Mouse (Mus musculus) cerebellum, adult 2 months (tissue): Measurements from ENCODE around the gene Cd82. TPM values are rescaled to one million over a fixed set of nuclear protein-coding genes. Genes with fewer than 3 reads are reported as not detected.

Source experiments
- DNase-seq, 2 experiments: peaks; one replicate each; pipeline ENCODE4 v3.0.0; 2021
- H3K27ac ChIP-seq: fragments of 200-500 bp; 2 replicates; pipeline ENCODE4 v1.5.1; 2012; ENCODE audit warnings: low read length, control low read depth, inconsistent platforms; ENCODE audit not compliant: insufficient read depth
- H3K27me3 ChIP-seq: fragments of 200-500 bp; 2 replicates; pipeline ENCODE4 v1.6.1; 2012; ENCODE audit warnings: inconsistent platforms, mild to moderate bottlenecking, low read length, moderate library complexity; ENCODE audit not compliant: control insufficient read depth, insufficient read depth
- H3K4me1 ChIP-seq: fragments of 200-500 bp; 2 replicates; pipeline ENCODE4 v1.6.1; 2011; ENCODE audit warnings: low read length; ENCODE audit not compliant: control insufficient read depth, insufficient read depth
- H3K4me3 ChIP-seq: fragments of 200-500 bp; replicated peaks from 2 replicates; pipeline ENCODE3; 2011; ENCODE audit warnings: mild to moderate bottlenecking, low read depth, low read length, control low read depth; ENCODE audit not compliant: insufficient read depth
- CTCF ChIP-seq: fragments of 200-500 bp; IDR thresholded peaks from 2 replicates; pipeline ENCODE4 v1.5.1; 2011; ENCODE audit warnings: low read depth, mild to moderate bottlenecking, control low read depth, low read length, moderate library complexity, borderline replicate concordance; ENCODE audit not compliant: insufficient read depth
- POLR2A ChIP-seq: fragments of 200-500 bp; IDR thresholded peaks from 2 replicates; pipeline ENCODE4 v1.6.1; 2011; ENCODE audit warnings: low read length, control low read depth, borderline replicate concordance; ENCODE audit not compliant: insufficient read depth
- WGBS: fragments of 180-500 bp; shearing (Covaris S2); methylation state at CpG from one replicate; pipeline ENCODE4 v1.1.7; 2018; 5-methylcytosine and 5-hydroxymethylcytosine counted together
- polyA plus RNA-seq: library from polyadenylated mRNA; depleted of rRNA; stranded (reverse); fragments of >200 nt; gene quantifications from 2 replicates; pipeline ENCODE4 v1.2.3, GENCODE M21; 2012

Gene Cd82
- polyA plus RNA-seq, 1 experiment: 47.4 TPM

DNA sequence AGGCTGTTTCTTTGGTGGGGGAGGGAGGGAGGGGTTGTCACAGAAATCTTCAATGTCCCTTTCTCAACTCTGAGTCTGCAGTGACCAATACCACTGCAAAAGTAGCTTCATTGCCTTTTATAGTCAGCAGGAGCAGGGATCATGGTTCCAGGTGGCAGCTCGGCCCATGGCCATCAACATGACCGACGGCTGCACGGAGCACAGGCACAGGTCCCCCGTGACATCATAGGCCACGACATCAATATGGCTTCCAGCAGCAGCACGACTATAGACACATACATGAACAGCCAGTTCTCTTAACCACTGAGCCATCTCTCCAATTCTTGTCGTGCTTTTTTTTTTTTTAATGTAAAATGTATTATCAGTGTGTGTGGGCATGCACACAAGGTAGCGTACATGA is 48.8 kb downstream of the Cd82 start:
- no peak for TF ChIP-seq POLR2A
- TF ChIP-seq CTCF: no peak
- DNase-seq: no peak
- H3K27ac ChIP-seq: no peak overlapping the region
- no peaks in the 10 kb centered on the region for H3K27me3 ChIP-seq
- WGBS: 90% methylated on average over 9 of the region's 9 CpGs
- H3K4me1 ChIP-seq: no peaks in the 10 kb centered on the region
- H3K4me3 ChIP-seq: no peak overlapping the region

DNA sequence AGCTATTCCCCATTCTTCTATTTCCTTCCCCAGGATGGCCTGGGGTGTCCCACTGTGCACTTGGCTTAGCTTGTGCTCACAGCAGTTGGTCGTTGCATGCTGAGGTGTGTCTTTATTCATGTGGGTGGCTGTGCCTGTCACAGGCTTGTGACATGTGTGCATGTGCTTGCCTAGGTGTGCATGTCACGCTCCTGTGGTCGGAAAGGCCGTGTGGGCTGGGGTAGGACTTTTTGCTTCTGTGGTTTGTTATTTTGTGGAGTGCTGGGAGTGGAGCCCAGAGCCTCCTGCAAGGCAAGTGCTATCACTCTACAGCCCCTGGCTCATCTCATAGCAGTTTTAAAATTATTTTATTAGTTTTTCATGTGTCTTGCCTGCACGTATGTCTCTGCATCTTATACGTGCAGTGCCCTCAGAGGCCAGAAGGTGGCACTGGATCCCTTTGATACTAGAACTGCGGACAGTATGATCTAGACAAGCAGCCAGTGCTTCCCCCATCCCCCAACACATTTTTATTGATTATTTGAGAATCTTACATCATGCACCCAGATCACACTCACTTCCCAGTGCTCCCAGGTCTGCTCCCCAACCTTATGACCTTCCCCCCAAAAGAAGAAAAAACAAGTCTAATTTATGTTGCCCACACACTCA is 49.4 kb downstream of the Cd82 start:
- DNase-seq: peak; percentile 40 to 63
- 61% methylated on average over 7 of the region's 7 CpGs for WGBS
- no peaks in the 10 kb centered on the region for H3K4me1 ChIP-seq
- H3K27ac ChIP-seq: no peak overlapping the region
- no peak overlapping the region for H3K4me3 ChIP-seq
- no peaks in the 10 kb centered on the region for H3K27me3 ChIP-seq
- TF ChIP-seq CTCF (peak; percentile 65; the same call in 1 of the 2 replicates), POLR2A (no peak)

DNA sequence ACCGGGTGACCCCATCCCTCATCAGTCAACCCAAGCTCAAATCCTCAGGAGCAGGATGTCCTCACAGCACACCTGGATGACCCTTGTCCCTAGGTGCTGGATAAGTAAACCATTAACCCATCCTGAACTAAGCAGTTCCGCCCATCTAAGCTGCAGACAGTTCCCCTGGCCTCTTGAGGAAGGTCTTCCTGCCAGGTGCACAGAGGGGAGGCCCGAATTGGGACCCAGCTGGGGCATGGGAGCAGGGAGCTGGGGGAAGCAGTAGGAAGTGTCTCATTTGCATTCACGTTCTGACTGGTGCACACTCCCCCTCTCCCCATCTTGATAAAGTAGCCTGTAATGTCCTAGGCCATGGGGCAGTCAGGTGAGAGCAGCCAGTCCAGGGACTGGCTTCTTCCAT is 50.8 kb downstream of the Cd82 start:
- H3K4me1 ChIP-seq: no peaks in the 10 kb centered on the region

GRCm38 (mm10) chr2:93410899-93411570 is 51.9 kb downstream of the Cd82 start:
- DNase-seq: no peak
- no peak overlapping the region for H3K4me3 ChIP-seq
- WGBS: 45% methylated on average over 12 of the region's 12 CpGs
- H3K27ac ChIP-seq: no peak overlapping the region
- H3K4me1 ChIP-seq: no peaks in the 10 kb centered on the region
- no peak for TF ChIP-seq POLR2A
- no peak for TF ChIP-seq CTCF
- H3K27me3 ChIP-seq: no peaks in the 10 kb centered on the region

More for the DNA sequence above, 50.8 kb downstream of the Cd82 start:
- 83% methylated on average over 4 of the region's 4 CpGs for WGBS
- TF ChIP-seq POLR2A (no peak), CTCF (no peak)
- H3K27ac ChIP-seq: no peak overlapping the region
- DNase-seq: no peak
- H3K27me3 ChIP-seq: no peaks in the 10 kb centered on the region
- H3K4me3 ChIP-seq: no peak overlapping the region

DNA sequence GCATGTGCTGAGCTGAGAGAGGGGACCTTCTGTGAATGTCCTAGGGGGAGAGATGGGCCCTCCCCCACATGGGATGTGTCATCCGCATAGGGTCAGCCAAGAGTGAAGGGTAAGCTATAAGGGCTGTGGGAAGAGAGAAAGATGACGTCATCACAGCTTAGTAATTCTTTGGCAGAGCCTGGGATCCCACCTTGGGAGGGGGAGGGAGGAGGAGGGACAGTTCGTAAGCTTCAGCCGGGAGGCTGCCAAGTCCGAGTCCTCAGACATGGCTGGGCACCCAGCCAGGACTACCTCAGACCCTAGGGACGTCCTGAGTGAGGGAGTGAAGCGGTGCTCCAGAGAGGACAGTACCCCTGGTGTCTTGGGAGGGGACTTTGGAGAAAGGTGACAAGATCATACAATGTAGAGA is 57.9 kb downstream of the Cd82 start:
- TF ChIP-seq CTCF (no peak), POLR2A (no peak)
- WGBS: 19% methylated on average over 7 of the region's 7 CpGs

DNA sequence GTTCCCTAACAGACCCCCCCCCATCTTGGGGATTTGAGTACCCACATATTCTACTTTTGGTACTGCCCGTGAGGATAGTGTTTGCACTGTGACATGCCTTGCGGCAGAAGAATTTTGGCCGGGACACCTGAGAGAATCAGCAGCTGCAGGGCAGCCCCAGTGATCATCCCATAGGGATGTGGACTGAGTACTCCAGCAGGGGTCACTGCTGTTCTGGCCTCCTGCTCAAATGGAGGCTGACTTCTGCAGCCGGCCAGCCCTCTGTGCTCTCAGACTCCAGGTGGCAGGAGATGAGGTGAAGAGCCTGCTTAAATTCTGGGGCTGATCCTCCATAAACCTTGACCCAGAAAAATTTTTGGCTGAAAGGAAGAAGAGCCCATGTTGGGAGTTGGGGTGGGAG is 58.8 kb downstream of the Cd82 start:
- no peak for DNase-seq
- 66% methylated on average over 4 of the region's 4 CpGs for WGBS
- H3K27me3 ChIP-seq: no peaks in the 10 kb centered on the region
- peaks cover 3% of the 10 kb centered on the region; the same call in 1 of the 2 replicates for H3K4me1 ChIP-seq
- H3K4me3 ChIP-seq: no peak overlapping the region
- TF ChIP-seq POLR2A (no peak), CTCF (peak; percentile 8; the same call in 1 of the 2 replicates)
- no peak overlapping the region for H3K27ac ChIP-seq

More for the DNA sequence above, 57.9 kb downstream of the Cd82 start:
- H3K4me1 ChIP-seq: peaks cover 3% of the 10 kb centered on the region; the same call in 1 of the 2 replicates
- H3K4me3 ChIP-seq: no peak overlapping the region
- H3K27me3 ChIP-seq: no peaks in the 10 kb centered on the region
- H3K27ac ChIP-seq: no peak overlapping the region
- no peak for DNase-seq

DNA sequence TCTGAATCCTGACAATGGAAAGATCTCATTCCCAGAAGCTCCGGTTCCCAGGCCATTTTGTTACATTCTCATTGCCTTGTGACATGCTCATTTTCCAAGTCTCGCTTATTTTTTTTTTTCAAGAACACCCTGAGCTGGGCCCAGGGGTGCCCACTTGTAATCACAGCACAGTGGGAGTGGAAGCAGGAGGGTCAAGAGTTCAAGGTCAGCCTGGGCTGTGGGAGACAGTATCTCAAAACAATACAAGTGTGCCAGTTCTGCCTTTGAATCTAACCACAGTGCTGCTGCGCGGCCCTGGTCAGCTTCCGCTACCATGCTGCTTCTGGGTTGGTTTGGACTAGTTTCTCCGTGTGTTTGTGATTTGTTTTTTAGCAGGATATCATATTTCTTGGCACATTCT is 59.7 kb downstream of the Cd82 start:
- H3K4me3 ChIP-seq: no peak overlapping the region
- peaks cover 3% of the 10 kb centered on the region; the same call in 1 of the 2 replicates for H3K4me1 ChIP-seq
- WGBS: 87% methylated on average over 6 of the region's 6 CpGs
- TF ChIP-seq POLR2A (no peak), CTCF (no peak)
- no peak overlapping the region for H3K27ac ChIP-seq
- no peaks in the 10 kb centered on the region for H3K27me3 ChIP-seq
- no peak for DNase-seq

GRCm38 (mm10) chr2:93391198-93391597 is 71.7 kb downstream of the Cd82 start:
- WGBS: 41% methylated on average over 6 of the region's 6 CpGs
- no peak for DNase-seq
- Histone ChIP-seq H3K27ac (no peak overlapping the region), H3K4me1 (no peaks in the 10 kb centered on the region), H3K27me3 (no peaks in the 10 kb centered on the region), H3K4me3 (no peak overlapping the region)
- no peak for TF ChIP-seq CTCF
- no peak for TF ChIP-seq POLR2A
